Mouse (Mus musculus) skeletal muscle tissue, adult 2 months (tissue): ENCODE results near the gene Hgd.
"Not testable (repeated sequence)": the region's sequence is repeated elsewhere in the genome, so short reads cannot be mapped to it uniquely, and the experiment has no call there.

Source experiments
- DNase-seq: peaks from one replicate; pipeline ENCODE4 v3.0.0-alpha.2; 2012; ENCODE audit warnings: low read depth, low spot score

The Hgd gene

GRCm38 (mm10) chr16:37629011-37629410 lies 49.1 kb downstream of the Hgd start:
- DNase-seq, result no peak

GRCm38 (mm10) chr16:37634578-37634977 lies 54.6 kb downstream of the Hgd start:
- no peak for DNase-seq

- no peak for DNase-seq
These were observed 55.1 kb downstream of the Hgd start for GRCm38 (mm10) chr16:37635095-37635494.

GRCm38 (mm10) chr16:37636107-37636506 lies 56.2 kb downstream of the Hgd start:
- DNase-seq, result peak; percentile 13

- DNase-seq, result no peak
These were observed 57.8 kb downstream of the Hgd start for GRCm38 (mm10) chr16:37637802-37638201.

- not testable (repeated sequence) for DNase-seq
These were observed 60.6 kb downstream of the Hgd start for GRCm38 (mm10) chr16:37640522-37640921.

GRCm38 (mm10) chr16:37644486-37644885 lies 64.5 kb downstream of the Hgd start:
- DNase-seq, result no peak

GRCm38 (mm10) chr16:37645211-37645610 lies 65.3 kb downstream of the Hgd start:
- DNase-seq, result no peak

GRCm38 (mm10) chr16:37645799-37646198 lies 65.8 kb downstream of the Hgd start:
- DNase-seq, result no peak

GRCm38 (mm10) chr16:37647067-37647466 lies 67.1 kb downstream of the Hgd start:
- DNase-seq, result no peak

GRCm38 (mm10) chr16:37647936-37648335 lies 68.0 kb downstream of the Hgd start:
- DNase-seq, result no peak

GRCm38 (mm10) chr16:37649068-37649467 lies 69.1 kb downstream of the Hgd start:
- DNase-seq, result no peak

GRCm38 (mm10) chr16:37651467-37651866 lies 71.5 kb downstream of the Hgd start:
- no peak for DNase-seq

- DNase-seq, result no peak
These were observed 72.7 kb downstream of the Hgd start for GRCm38 (mm10) chr16:37652654-37653053.

GRCm38 (mm10) chr16:37653058-37653457 lies 73.1 kb downstream of the Hgd start:
- no peak for DNase-seq

- DNase-seq, result peak; percentile 100
These were observed 74.0 kb downstream of the Hgd start, which contains the start of gene Ndufb4 for GRCm38 (mm10) chr16:37653731-37654657. Gene Ndufb4 (minus strand): TSS chr16:37654453.

GRCm38 (mm10) chr16:37654831-37655455 lies 75.0 kb downstream of the Hgd start:
- no peak for DNase-seq

GRCm38 (mm10) chr16:37655756-37656347 lies 75.9 kb downstream of the Hgd start:
- no peak for DNase-seq

GRCm38 (mm10) chr16:37656796-37657195 lies 76.8 kb downstream of the Hgd start:
- no peak for DNase-seq

GRCm38 (mm10) chr16:37663643-37664459 lies 83.9 kb downstream of the Hgd start:
- DNase-seq, result no peak

GRCm38 (mm10) chr16:37665394-37665935 lies 85.5 kb downstream of the Hgd start:
- DNase-seq, result no peak
